Mouse (Mus musculus) liver, embryonic 14.5 days (tissue): ENCODE measurements around the gene Ssh3. TPM values are rescaled to one million over a fixed set of nuclear protein-coding genes. Genes with fewer than 3 reads are reported as not detected.
A peak's percentile ranks its signal among the peaks of the same experiment; 100 is the strongest.

Experiments used
- ATAC-seq: fragments of 200-750 bp; cut with Nextera tagmentation; 2 replicates; pipeline ENCODE4 v1.8.0; 2017; ENCODE audit warnings: moderate number of reproducible peaks, mild to moderate bottlenecking, moderate library complexity; ENCODE audit not compliant: insufficient read depth
- DNase-seq, 3 experiments: peaks; one replicate each; pipeline ENCODE4 v3.0.0-alpha.2; 2012 to 2013; ENCODE audit warnings: low read depth in 3 of 3, low spot score in 3 of 3
- H3K27ac ChIP-seq: fragments of 300-500 bp; sonication (generic); 2 replicates; pipeline ENCODE4 v1.5.1; 2014; ENCODE audit warnings: moderate library complexity, mild to moderate bottlenecking, control low read depth, inconsistent platforms
- H3K27me3 ChIP-seq: fragments of 300-500 bp; sonication (generic); 2 replicates; pipeline ENCODE4 v1.6.1; 2014; ENCODE audit warnings: mild to moderate bottlenecking, low read length, moderate library complexity; ENCODE audit not compliant: control insufficient read depth, insufficient read depth
- H3K36me3 ChIP-seq: fragments of 300-500 bp; sonication (generic); replicated peaks from 2 replicates; pipeline ENCODE4 v1.6.1; 2014; ENCODE audit warnings: low read depth; ENCODE audit not compliant: control insufficient read depth, insufficient read depth
- H3K4me1 ChIP-seq, 2 experiments: fragments of 200-500 bp in 1 of 2; fragments of 300-500 bp in 1 of 2; sonication (generic) in 1 of 2; replicated peaks; 2 replicates each; pipeline ENCODE4 v1.6.1; 2012 to 2014; ENCODE audit warnings: antibody characterized with exemption in 1 of 2, inconsistent platforms in 1 of 2, low read length in 1 of 2; ENCODE audit not compliant: control insufficient read depth in 2 of 2, insufficient read depth in 2 of 2
- H3K4me2 ChIP-seq: fragments of 300-500 bp; sonication (generic); 2 replicates; pipeline ENCODE4 v1.6.1; 2014; ENCODE audit warnings: low read depth, mild to moderate bottlenecking, control low read depth, moderate library complexity
- H3K4me3 ChIP-seq, 2 experiments: fragments of 200-500 bp in 1 of 2; fragments of 300-500 bp in 1 of 2; sonication (generic) in 1 of 2; 2 replicates each; pipeline ENCODE4 v1.5.1; 2012 to 2014; ENCODE audit warnings: low read depth in 2 of 2, low read length in 2 of 2, mild to moderate bottlenecking in 2 of 2, control low read depth in 1 of 2, inconsistent platforms in 1 of 2, moderate library complexity in 1 of 2; ENCODE audit not compliant: insufficient read depth in 1 of 2
- H3K9ac ChIP-seq: fragments of 300-500 bp; sonication (generic); replicated peaks from 2 replicates; pipeline ENCODE4 v1.6.1; 2014; ENCODE audit warnings: mild to moderate bottlenecking, control low read depth, moderate library complexity
- H3K9me3 ChIP-seq: fragments of 300-500 bp; sonication (generic); 2 replicates; pipeline ENCODE4 v1.6.1; 2016; ENCODE audit warnings: low read length, mixed read lengths; ENCODE audit not compliant: control insufficient read depth
- CTCF ChIP-seq: IDR thresholded peaks from 2 replicates; pipeline ENCODE4 v1.5.1; 2016; ENCODE audit warnings: antibody characterized with exemption, low read depth, control low read depth
- EP300 ChIP-seq: IDR thresholded peaks from 2 replicates; pipeline ENCODE4 v1.6.1; 2016; ENCODE audit warnings: antibody characterized with exemption, low read depth
- WGBS: fragments of 180-500 bp; shearing (Covaris S2); extraction: QIAGEN DNeasy Blood & Tissue Kit; methylation state at CpG from one replicate; pipeline ENCODE4 v1.1.7; 2014; ENCODE audit not compliant: insufficient replicate concordance; 5-methylcytosine and 5-hydroxymethylcytosine counted together
- polyA plus RNA-seq, 2 experiments: library from polyadenylated mRNA; depleted of rRNA in 1 of 2; stranded (reverse) in 1 of 2; unstranded in 1 of 2; fragments of >200 nt; fragmentation: Nextera tagmentation in 1 of 2; extraction: Ambion mirVana in 1 of 2; gene quantifications; 2 replicates each; pipeline versions ENCODE4 v1.2.1 to v1.2.3; 2012 to 2014

Ssh3 gene
- polyA plus RNA-seq, 2 experiments: 1.4 to 2.8 TPM

- Histone ChIP-seq H3K9me3 (no peaks in the 10 kb centered on the region), H3K36me3 (no peaks in the 10 kb centered on the region), H3K4me1 (peaks cover 0 to 14% of the 10 kb centered on the region in 2 experiments; a peak in 3 of 4 replicates), H3K27me3 (peaks cover 52% of the 10 kb centered on the region), H3K9ac (no peak overlapping the region), H3K4me3 (no peak overlapping the region), H3K27ac (no peak overlapping the region), H3K4me2 (no peak overlapping the region)
- TF ChIP-seq CTCF: no peak
- no peak for TF ChIP-seq EP300
- ATAC-seq (no peak), DNase-seq (no peak)
- WGBS: 56% methylated on average over 3 of the region's 3 CpGs
These were observed 51.1 kb downstream of the Ssh3 start for GRCm38 (mm10) chr19:4217855-4218254.

- no peak for ATAC-seq
- DNase-seq: no peak
- Histone ChIP-seq H3K27ac (no peak overlapping the region), H3K27me3 (peaks cover 59% of the 10 kb centered on the region), H3K36me3 (no peaks in the 10 kb centered on the region), H3K9ac (no peak overlapping the region), H3K9me3 (no peaks in the 10 kb centered on the region), H3K4me3 (no peak overlapping the region), H3K4me1 (peaks cover 0 to 12% of the 10 kb centered on the region in 2 experiments; a peak in 3 of 4 replicates), H3K4me2 (no peak overlapping the region)
- TF ChIP-seq CTCF (no peak), EP300 (no peak)
- WGBS: 41% methylated on average over 5 of the region's 5 CpGs
These were observed 51.8 kb downstream of the Ssh3 start for GRCm38 (mm10) chr19:4217140-4217539.

- no peak for DNase-seq
- WGBS: 8% methylated on average over 14 of the region's 14 CpGs
- H3K27ac ChIP-seq: no peak overlapping the region
- H3K4me1 ChIP-seq: peaks cover 0 to 12% of the 10 kb centered on the region in 2 experiments; a peak in 3 of 4 replicates
- TF ChIP-seq CTCF: peak; percentile 45
- no peak for TF ChIP-seq EP300
- H3K36me3 ChIP-seq: no peaks in the 10 kb centered on the region
- H3K9me3 ChIP-seq: no peaks in the 10 kb centered on the region
- no peak overlapping the region for H3K4me2 ChIP-seq
- no peak for ATAC-seq
- H3K4me3 ChIP-seq: no peak overlapping the region
- no peak overlapping the region for H3K9ac ChIP-seq
- H3K27me3 ChIP-seq: peaks cover 69% of the 10 kb centered on the region
These were observed 52.8 kb downstream of the Ssh3 start for GRCm38 (mm10) chr19:4216041-4216685.

GRCm38 (mm10) chr19:4215451-4215840, 53.5 kb downstream of the Ssh3 start:
- Histone ChIP-seq H3K4me3 (peak overlapping the region in 1 of 2 experiments; percentile 52; a peak in 2 of 4 replicates), H3K27ac (no peak overlapping the region), H3K27me3 (peaks cover 69% of the 10 kb centered on the region), H3K4me2 (peak overlapping the region; percentile 63), H3K4me1 (peaks cover 0 to 8% of the 10 kb centered on the region in 2 experiments; a peak in 3 of 4 replicates), H3K9me3 (no peaks in the 10 kb centered on the region), H3K9ac (no peak overlapping the region), H3K36me3 (no peaks in the 10 kb centered on the region)
- TF ChIP-seq EP300 (no peak), CTCF (no peak)
- WGBS: 2% methylated on average over 21 of the region's 21 CpGs
- ATAC-seq (no peak), DNase-seq (no peak)

- H3K27ac ChIP-seq: no peak overlapping the region
- no peak for TF ChIP-seq EP300
- TF ChIP-seq CTCF: no peak
- peak overlapping the region; percentile 45 for H3K9ac ChIP-seq
- peaks cover 0 to 8% of the 10 kb centered on the region in 2 experiments; a peak in 2 of 4 replicates for H3K4me1 ChIP-seq
- H3K4me2 ChIP-seq: peak overlapping the region; percentile 63
- H3K4me3 ChIP-seq: peak overlapping the region; percentile 51 to 52
- ATAC-seq (peak; percentile 19; the same call in 1 of the 2 replicates), DNase-seq (no peak)
- H3K27me3 ChIP-seq: peaks cover 69% of the 10 kb centered on the region
- H3K36me3 ChIP-seq: no peaks in the 10 kb centered on the region
- under 1% methylated on average over 72 of the region's 81 CpGs for WGBS
- no peaks in the 10 kb centered on the region for H3K9me3 ChIP-seq
These were observed 54.1 kb downstream of the Ssh3 start for GRCm38 (mm10) chr19:4214771-4215450.
